Mouse (Mus musculus): ENCODE data around the gene Abcg1.

Abcg1 gene

DNA sequence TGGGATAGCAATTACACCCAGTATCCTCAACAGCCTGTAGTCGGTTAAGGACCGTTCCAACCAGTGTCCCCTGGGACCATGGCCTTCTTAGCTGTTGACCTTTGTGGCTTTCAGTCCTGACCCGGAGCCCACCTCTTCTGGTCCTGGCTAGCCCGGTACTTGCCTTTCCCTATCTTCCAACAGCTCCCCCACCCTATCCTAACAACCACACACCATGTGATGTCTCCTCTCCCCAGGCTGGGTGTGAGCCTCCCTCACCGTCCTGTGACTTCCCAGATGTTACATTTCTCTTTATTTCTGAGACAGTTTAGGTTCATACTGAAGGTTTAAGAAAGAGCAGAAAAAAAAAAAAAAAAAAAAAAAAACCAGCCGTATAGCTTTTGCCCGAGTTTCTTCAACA lies 17.1 kb upstream of the Abcg1 start:
- no peak for DNase-seq (ENCODE audit: low spot score in 2 of 2)

- no peak for DNase-seq (ENCODE audit: low spot score in 2 of 2)
These were observed 14.7 kb upstream of the Abcg1 start for GRCm38 (mm10) chr17:31042751-31043150.

GRCm38 (mm10) chr17:31057891-31058744 lies 643 bp downstream of the Abcg1 start:
- DNase-seq (ENCODE audit: low spot score in 2 of 2), result no peak

GRCm38 (mm10) chr17:31058745-31059085 lies 1.2 kb downstream of the Abcg1 start:
- peak; percentile 38 to 52 for DNase-seq (ENCODE audit: low spot score in 2 of 2)

DNA sequence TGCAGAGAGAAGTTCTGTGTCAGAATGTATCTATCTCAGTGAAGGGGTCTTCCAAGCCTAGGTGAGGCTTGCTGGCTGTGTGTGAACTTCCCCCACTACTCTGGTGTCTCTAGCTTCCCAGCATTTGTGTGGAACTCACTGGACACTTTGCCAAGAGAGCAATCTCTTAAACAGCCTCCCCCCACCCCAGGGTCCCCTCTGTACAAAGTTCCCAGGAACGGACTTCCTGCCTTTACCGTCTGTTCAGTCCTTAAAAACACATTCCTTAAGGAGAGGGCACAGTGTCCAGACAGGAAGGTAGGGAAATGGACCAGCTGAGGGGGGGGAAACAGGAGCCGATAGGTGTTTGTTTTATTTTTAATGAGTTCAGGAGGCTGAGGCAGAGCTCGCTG lies 2.7 kb downstream of the Abcg1 start:
- no peak for DNase-seq (ENCODE audit: low spot score in 2 of 2)

- DNase-seq (ENCODE audit: low spot score in 2 of 2), result no peak
These were observed 3.3 kb downstream of the Abcg1 start for GRCm38 (mm10) chr17:31060588-31061345.

- no peak for DNase-seq (ENCODE audit: low spot score in 2 of 2)
These were observed 4.0 kb downstream of the Abcg1 start for GRCm38 (mm10) chr17:31061346-31062095.

DNA sequence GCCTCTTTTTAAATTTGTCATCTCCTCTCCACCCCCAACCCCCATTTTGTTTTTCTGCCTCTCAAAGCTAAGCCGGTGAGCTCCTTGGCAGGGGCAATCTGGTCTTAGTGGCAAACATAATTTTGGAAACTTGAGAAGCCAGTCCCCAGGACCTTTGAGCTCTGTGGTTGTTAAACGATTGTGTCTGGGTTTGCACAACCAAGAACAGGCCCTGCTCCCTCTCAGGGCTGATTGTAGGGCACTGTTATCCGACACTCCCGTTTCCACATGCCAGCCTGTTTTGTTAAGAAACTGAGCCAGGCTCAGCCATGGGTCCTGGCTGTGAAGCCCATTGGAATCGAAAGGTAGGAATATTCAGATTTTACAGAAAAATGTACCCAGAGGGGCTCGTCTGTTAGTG lies 8.6 kb downstream of the Abcg1 start:
- DNase-seq (ENCODE audit: low spot score in 2 of 2), result no peak

DNA sequence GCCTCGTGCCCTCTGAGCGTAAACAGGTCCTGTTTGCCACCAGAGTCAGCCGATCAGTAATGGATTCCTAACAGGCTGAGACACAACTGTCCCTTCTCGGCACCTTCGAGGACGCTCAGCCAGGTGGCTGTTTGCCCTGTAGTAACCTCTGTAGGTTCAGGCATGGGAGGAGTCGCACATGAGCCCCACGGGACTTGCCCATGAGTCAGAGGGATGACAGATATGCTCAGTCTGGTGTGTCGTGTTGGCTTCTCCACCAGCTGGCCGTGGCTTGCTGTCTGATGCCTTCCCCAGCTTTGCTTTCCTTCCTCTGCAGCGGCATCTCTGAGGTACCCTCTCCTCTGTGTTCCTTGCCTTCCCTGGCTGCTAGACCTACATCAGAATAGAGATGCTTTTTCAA lies 9.6 kb downstream of the Abcg1 start:
- peak; percentile 37 to 43 for DNase-seq (ENCODE audit: low spot score in 2 of 2)

DNA sequence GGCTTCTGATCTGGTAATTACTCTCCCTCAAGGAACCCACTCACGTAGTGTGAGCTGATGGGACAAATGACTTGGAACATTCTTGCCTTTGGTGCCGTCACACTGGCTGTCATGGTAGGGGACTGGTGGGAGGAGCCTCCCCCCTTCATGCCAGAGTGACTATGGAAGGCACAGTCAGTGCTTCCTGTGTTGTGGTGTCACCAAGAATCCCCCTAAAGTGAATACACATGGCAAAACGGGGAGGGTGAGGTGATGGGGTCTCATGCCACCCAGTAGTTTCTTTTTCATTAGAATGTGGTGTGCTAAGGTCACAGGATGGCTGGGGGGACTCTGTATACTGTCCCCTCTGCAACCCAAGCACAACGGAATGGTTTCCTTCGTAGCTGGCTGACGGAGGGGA lies 11.6 kb downstream of the Abcg1 start:
- no peak for DNase-seq (ENCODE audit: low spot score in 2 of 2)

- no peak for DNase-seq (ENCODE audit: low spot score in 2 of 2)
These were observed 12.4 kb downstream of the Abcg1 start for GRCm38 (mm10) chr17:31069845-31070244.

DNA sequence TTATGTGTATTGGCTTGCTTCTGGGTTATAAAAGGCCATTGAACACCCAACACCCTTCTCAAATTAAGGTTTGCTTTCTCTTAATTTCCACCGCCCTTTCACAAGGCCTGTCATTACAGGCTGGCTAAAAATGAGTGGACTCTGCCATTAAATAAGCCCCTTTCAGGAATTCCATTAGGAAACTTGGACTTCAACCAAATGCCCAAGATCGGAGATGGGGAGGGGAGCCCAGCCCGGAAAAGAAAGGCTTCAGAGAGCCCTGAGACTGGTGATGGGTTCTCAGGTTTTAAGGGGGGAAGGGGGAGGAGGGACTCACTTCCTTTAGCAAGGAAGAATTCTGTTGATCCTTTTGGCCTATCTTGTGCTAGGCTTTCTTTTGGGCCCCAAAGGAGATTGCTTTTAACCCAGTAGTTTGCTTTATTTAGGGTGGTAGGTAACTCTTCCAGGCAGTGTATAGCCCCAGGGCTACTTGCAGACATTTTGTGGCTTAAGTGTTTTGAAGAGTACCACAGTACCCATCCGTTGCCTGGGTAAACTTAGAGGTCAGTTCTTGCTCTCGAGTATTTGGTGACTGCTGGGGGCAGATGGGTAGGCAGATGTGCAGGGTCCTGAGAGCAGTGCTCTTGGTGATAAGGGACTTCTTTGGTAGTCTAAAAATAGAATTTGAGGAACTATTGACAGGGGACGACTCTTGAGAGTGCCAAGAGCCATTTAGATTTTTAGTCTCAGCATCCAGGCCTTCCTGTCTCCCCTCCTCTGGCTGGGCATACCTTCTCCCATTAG lies 13.1 kb downstream of the Abcg1 start:
- no peak for DNase-seq (ENCODE audit: low spot score in 2 of 2)

GRCm38 (mm10) chr17:31071421-31072301 lies 14.2 kb downstream of the Abcg1 start:
- no peak for DNase-seq (ENCODE audit: low spot score in 2 of 2)

DNA sequence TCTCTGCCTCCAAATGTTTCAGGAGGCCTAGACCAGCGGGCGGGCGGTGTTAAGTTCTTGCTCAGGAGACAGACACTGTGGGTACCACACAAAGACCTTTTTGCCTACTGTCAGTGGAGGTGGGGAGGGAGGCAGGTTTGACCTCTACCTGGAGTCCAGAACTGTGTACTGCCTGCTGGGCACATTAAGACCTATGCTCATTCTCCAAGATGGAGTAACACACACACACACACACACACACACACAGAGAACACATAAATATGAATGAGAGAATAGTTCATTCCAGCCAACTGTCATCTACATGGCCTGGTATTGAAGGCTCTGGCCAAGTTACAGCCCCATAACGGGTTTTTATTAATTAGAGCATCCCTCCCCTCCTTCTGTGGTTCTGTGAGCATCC lies 15.4 kb downstream of the Abcg1 start:
- no peak for DNase-seq (ENCODE audit: low spot score in 2 of 2)

DNA sequence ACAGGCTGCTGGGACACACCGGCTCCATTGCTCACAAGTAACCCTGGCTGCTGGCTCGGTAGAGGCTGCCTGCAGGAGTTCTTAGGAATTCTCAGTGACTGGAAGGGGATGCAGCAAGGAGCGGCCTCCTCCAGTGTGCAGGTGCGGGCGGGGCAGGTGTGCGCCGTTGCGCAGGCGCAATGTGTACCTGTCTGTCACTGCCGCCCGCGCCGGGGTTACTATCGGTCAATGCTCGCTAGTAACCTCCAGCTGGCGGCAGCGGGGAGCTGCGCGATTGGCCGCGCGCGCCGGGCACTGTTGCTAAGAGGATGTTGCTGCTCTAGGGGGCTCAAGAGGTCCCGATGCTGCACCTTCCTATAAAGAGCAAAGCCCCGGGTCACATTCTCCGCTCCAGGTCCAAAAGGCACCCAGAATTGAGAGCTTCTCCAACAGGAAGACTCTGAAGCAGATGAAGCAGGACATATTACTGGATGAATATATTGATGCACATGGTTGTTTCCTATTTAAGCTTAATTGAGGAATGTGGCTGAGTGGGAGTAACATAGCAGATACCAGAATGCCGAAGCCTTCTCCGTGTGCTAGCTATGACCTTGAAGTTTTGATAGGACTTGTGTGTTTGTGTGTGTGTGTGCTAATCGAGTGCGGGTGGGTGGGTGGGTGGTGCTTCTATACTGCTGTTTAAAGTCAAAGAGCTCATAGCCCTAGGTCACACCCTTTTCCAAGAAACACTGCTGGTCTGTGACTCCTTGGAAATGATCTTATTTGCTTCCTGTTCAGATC lies 16.0 kb downstream of the Abcg1 start:
- DNase-seq (ENCODE audit: low spot score in 2 of 2), result peak; percentile 70 to 77

GRCm38 (mm10) chr17:31074053-31074590 lies 16.6 kb downstream of the Abcg1 start:
- peak; percentile 32 to 42 for DNase-seq (ENCODE audit: low spot score in 2 of 2)

DNA sequence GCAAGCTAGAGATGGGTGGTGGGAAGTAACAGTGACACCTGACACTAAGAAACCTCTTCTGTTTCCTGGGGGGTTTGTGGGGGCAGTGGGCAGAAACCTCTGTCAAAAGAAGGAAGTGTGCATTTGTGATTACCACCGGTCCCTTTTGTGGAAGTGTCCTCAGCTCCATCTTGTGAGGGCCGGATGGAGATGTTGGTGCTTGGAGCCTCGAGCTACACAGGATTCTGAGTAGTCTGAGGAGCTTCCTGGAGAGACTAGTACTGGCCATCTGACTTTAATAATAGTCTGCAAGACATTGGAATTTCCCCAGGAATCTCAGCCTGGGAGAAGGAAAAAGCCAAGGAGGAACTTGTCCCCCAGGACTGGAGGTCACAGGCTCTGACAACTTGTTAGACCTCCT lies 17.2 kb downstream of the Abcg1 start:
- no peak for DNase-seq (ENCODE audit: low spot score in 2 of 2)

DNA sequence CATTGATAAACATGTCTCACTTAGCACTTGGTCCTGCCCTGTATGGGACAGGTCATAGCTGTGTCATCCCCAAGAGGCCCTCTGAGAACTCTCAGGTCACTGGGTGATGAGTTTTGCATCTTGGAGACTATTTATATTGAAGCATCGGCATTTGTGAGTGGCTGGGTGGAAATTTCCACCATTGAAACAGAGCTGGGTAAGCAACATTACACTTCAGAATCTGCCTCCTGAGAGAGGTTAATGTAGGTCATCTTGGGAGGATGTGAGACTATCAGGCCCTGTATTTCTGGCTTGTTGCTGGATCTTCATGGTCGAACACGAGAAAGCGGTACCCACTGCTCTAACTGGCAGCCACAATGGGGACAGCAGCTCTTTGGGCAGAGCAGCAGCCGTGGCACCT lies 18.0 kb downstream of the Abcg1 start:
- DNase-seq (ENCODE audit: low spot score in 2 of 2), result no peak

GRCm38 (mm10) chr17:31077561-31077960 lies 20.1 kb downstream of the Abcg1 start:
- no peak for DNase-seq (ENCODE audit: low spot score in 2 of 2)

- no peak for DNase-seq (ENCODE audit: low spot score in 2 of 2)
These were observed 21.1 kb downstream of the Abcg1 start for GRCm38 (mm10) chr17:31078581-31078980.
